Mouse (Mus musculus) kidney, embryonic 15.5 days (tissue): ENCODE measurements at regions not wholly inside any gene's neighbourhood (a gene's known extent, or its start where the extent isn't known, plus 50 kb on each side); places are given as distances from the start of the nearest gene placed in this dataset.

ENCODE experiments used
- ATAC-seq: fragments of 200-750 bp; cut with Nextera tagmentation; replicated peaks from 2 replicates; pipeline ENCODE4 v1.8.0; 2017; ENCODE audit warnings: moderate TSS enrichment; ENCODE audit not compliant: low FRiP score
- H3K27ac ChIP-seq: fragments of 300-500 bp; sonication (generic); 2 replicates; pipeline ENCODE4 v1.5.1; 2015; ENCODE audit warnings: mild to moderate bottlenecking, inconsistent platforms
- H3K27me3 ChIP-seq: fragments of 300-500 bp; sonication (generic); 2 replicates; pipeline ENCODE4 v1.6.1; 2015; ENCODE audit warnings: inconsistent platforms
- H3K36me3 ChIP-seq: fragments of 300-500 bp; sonication (generic); 2 replicates; pipeline ENCODE4 v1.6.1; 2015; ENCODE audit warnings: inconsistent platforms
- H3K4me1 ChIP-seq: fragments of 300-500 bp; sonication (generic); 2 replicates; pipeline ENCODE4 v1.6.1; 2015; ENCODE audit warnings: inconsistent platforms
- H3K4me2 ChIP-seq: fragments of 300-500 bp; sonication (generic); 2 replicates; pipeline ENCODE4 v1.6.1; 2015; ENCODE audit warnings: moderate library complexity, mild to moderate bottlenecking, inconsistent platforms
- H3K4me3 ChIP-seq: fragments of 300-500 bp; sonication (generic); replicated peaks from 2 replicates; pipeline ENCODE4 v1.5.1; 2015; ENCODE audit warnings: mild to moderate bottlenecking, inconsistent platforms
- H3K9ac ChIP-seq: fragments of 300-500 bp; sonication (generic); 2 replicates; pipeline ENCODE4 v1.6.1; 2015; ENCODE audit warnings: mild to moderate bottlenecking, inconsistent platforms
- H3K9me3 ChIP-seq: fragments of 300-500 bp; sonication (generic); replicated peaks from 2 replicates; pipeline ENCODE4 v1.6.1; 2016; ENCODE audit warnings: inconsistent platforms
- WGBS: fragments of 180-500 bp; shearing (Covaris S2); methylation state at CpG from one replicate; pipeline ENCODE4 v1.1.7; 2015; ENCODE audit warnings: mixed read lengths; 5-methylcytosine and 5-hydroxymethylcytosine counted together

DNA sequence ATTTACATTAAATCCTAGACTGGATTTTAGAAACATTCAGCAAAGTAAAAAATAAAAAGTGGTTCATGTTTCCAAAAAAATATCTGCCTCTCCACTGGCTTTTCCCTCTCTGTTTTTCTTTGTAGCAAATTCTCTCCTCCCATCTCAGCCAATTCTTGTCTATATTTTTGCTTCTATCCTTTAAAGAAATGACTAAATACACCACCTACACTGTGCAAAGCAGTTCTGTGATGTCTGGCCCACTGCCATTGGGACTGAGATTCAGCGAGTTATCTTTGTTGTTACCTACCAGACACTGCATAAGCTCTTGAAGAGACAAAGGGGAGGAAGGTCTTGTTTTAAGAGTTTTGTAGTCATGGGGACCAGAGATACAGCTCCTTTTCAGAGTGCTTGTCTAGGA, 835.8 kb upstream of the Klhl29 start:
- no peaks in the 10 kb centered on the region for H3K4me1 ChIP-seq
- H3K36me3 ChIP-seq, result no peaks in the 10 kb centered on the region
- no peaks in the 10 kb centered on the region for H3K27me3 ChIP-seq
- WGBS, result 84% methylated on average over 1 of the region's 1 CpGs
- H3K9me3 ChIP-seq, result no peaks in the 10 kb centered on the region
- no peak overlapping the region for H3K9ac ChIP-seq
- no peak overlapping the region for H3K27ac ChIP-seq
- H3K4me3 ChIP-seq, result no peak overlapping the region
- H3K4me2 ChIP-seq, result no peak overlapping the region
- no peak for ATAC-seq

DNA sequence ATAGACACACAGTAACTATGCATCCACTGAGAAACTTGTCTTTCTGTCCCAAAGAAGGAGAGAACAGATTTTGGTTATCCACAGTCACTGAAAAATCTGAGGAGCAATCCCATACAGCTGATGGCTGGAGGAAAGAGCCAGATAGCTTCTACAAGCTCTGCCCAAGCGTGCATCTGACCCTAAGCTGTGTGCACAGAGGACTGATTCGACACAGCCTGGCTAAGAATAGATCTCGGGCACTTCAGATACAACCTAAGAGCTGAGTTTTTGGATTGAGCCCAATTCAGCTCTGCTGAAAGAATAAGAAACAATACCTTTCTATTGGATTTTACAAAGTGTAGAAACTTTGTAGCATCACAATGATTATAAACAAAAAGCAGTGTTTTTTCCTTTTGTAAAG, 813.8 kb upstream of the Klhl29 start:
- H3K27ac ChIP-seq, result no peak overlapping the region
- H3K27me3 ChIP-seq, result no peaks in the 10 kb centered on the region
- H3K9ac ChIP-seq, result no peak overlapping the region
- 61% methylated on average over 3 of the region's 3 CpGs for WGBS
- H3K4me3 ChIP-seq, result no peak overlapping the region
- H3K36me3 ChIP-seq, result no peaks in the 10 kb centered on the region
- H3K4me1 ChIP-seq, result no peaks in the 10 kb centered on the region
- no peak overlapping the region for H3K4me2 ChIP-seq
- H3K9me3 ChIP-seq, result no peaks in the 10 kb centered on the region
- no peak for ATAC-seq

DNA sequence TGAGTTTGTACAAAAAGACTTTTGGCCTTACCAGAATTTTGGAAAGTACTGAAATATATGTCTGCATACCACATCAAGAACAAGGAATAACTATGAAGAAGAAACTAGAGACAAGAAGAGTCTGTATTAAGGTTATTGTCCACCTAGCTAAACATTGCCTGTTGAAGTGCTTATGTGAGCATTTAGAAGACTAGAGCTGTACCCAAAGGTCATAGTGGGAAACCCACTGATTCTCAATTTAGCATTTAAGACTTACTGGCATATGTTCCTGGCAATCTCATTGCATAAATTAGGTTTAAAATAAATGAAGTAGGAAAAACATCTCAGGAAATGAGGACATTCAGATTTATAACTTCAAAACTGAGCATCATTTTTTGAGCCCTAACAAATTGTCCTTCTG, 793.3 kb upstream of the Klhl29 start:
- no peaks in the 10 kb centered on the region for H3K27me3 ChIP-seq
- no peak overlapping the region for H3K4me2 ChIP-seq
- H3K9me3 ChIP-seq, result no peaks in the 10 kb centered on the region
- no peak overlapping the region for H3K4me3 ChIP-seq
- no peaks in the 10 kb centered on the region for H3K4me1 ChIP-seq
- no peak for ATAC-seq
- no peak overlapping the region for H3K9ac ChIP-seq
- H3K27ac ChIP-seq, result no peak overlapping the region
- no peaks in the 10 kb centered on the region for H3K36me3 ChIP-seq

DNA sequence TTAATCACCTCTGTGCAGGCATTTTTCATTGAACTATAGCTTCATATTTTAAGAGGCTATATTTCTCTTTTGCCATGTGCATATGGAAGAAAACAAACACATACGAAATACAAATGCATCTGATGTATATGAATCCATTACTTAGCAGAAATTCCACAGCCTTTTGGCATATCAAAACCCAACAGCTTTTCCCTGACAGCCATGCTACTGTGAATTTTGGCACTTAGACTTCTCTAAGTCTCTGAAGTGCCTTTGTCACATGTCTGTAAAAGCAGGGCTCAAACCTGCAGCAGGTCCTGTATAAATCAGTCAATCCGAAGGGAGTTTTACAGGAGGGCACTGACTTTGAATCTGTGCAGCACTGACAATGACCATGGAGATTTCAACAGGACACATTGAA, 778.8 kb upstream of the Klhl29 start:
- no peak overlapping the region for H3K9ac ChIP-seq
- H3K9me3 ChIP-seq, result no peaks in the 10 kb centered on the region
- H3K36me3 ChIP-seq, result no peaks in the 10 kb centered on the region
- WGBS, result 79% methylated on average over 2 of the region's 2 CpGs
- no peak for ATAC-seq
- H3K27ac ChIP-seq, result no peak overlapping the region
- H3K4me2 ChIP-seq, result no peak overlapping the region
- H3K27me3 ChIP-seq, result no peaks in the 10 kb centered on the region
- no peaks in the 10 kb centered on the region for H3K4me1 ChIP-seq
- H3K4me3 ChIP-seq, result no peak overlapping the region

DNA sequence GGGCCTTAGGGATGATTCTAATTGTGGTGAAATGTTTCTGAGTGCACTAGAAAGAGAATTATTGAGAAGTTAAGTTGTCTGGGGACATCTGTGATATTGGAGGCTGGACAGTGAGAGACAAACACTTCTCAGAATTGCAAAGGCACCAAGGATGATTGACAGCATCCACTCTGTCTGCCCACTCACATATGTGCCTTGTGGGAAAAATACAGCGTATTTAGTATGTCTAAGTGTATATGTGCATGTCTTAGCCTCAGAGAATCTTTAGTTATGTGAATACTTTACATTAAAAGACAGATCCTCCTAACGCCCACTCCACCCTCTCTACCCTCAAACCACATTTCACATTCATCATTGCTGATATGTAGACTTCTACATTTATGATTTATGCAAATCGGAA, 776.0 kb upstream of the Klhl29 start:
- no peaks in the 10 kb centered on the region for H3K36me3 ChIP-seq
- H3K27ac ChIP-seq, result no peak overlapping the region
- no peaks in the 10 kb centered on the region for H3K27me3 ChIP-seq
- whole genome bisulfite sequencing, result 90% methylated on average over 3 of the region's 3 CpGs
- no peak overlapping the region for H3K4me3 ChIP-seq
- H3K9ac ChIP-seq, result no peak overlapping the region
- no peaks in the 10 kb centered on the region for H3K4me1 ChIP-seq
- H3K4me2 ChIP-seq, result no peak overlapping the region
- no peaks in the 10 kb centered on the region for H3K9me3 ChIP-seq
- ATAC-seq, result no peak

DNA sequence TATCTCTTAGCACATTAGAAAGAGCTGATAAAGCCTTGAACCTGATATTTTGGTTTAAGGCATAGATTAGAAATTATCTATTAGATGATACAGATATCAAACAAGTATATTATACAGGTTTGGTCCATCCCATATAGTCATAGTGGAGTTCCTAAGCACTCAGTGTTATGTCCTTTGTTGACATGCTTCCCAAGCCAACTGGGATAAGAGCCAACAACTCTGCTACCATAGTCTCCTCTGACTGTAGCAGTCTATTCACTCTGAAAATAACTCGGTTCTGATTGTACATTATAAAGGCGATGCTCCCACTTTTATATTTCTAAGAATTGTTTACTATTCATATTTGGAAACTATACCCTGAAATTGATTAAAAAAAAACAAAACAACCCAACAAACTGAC, 757.0 kb upstream of the Klhl29 start:
- Histone ChIP-seq H3K4me2 (no peak overlapping the region), H3K4me3 (no peak overlapping the region), H3K4me1 (no peaks in the 10 kb centered on the region), H3K36me3 (no peaks in the 10 kb centered on the region), H3K9ac (no peak overlapping the region), H3K9me3 (no peaks in the 10 kb centered on the region), H3K27me3 (no peaks in the 10 kb centered on the region), H3K27ac (no peak overlapping the region)
- ATAC-seq, result no peak
- 88% methylated on average over 2 of the region's 2 CpGs for WGBS

DNA sequence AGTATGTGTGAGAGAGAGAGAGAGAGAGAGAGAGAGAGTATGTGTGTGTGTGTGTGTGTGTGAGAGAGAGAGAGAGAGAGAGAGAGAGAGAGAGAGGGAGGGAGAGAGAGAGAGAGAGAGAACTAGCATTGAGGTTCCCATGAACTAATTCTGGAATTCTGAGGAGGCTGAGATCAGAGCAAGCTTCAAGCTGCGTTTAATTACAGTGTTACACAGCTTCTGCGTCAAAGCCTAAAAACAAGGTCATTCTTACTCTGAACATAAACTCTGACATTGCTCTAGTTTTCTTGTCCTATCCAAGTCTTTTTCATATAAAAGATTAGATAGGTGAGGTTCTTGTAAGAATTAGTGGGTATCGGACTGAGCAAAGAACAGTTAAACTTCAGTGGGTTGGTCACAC, 744.1 kb upstream of the Klhl29 start:
- H3K4me2 ChIP-seq, result no peak overlapping the region
- no peaks in the 10 kb centered on the region for H3K4me1 ChIP-seq
- no peaks in the 10 kb centered on the region for H3K27me3 ChIP-seq
- H3K9ac ChIP-seq, result no peak overlapping the region
- H3K27ac ChIP-seq, result no peak overlapping the region
- H3K4me3 ChIP-seq, result no peak overlapping the region
- 88% methylated on average over 3 of the region's 3 CpGs for WGBS
- no peak for ATAC-seq
- H3K9me3 ChIP-seq, result no peaks in the 10 kb centered on the region
- no peaks in the 10 kb centered on the region for H3K36me3 ChIP-seq

DNA sequence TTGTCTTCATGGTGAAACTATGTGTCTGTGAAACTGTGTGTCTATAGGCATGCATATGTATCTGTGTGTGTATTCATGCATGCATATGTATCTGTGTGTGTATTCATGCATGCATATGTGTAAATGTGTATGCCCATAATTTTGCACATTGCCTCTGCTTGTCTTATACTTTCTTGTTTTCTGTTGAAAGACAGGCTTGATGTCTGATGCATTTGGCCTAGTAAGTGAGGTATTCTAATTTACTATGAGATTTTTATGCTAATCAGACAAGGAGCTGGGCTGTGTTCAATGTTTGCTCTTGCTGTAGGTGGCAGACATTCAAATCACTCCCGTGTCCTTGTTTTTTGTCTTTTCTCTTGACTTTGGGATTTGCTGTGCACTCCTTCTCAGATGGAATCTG, 739.8 kb upstream of the Klhl29 start:
- H3K27ac ChIP-seq, result no peak overlapping the region
- no peak for ATAC-seq
- H3K4me3 ChIP-seq, result no peak overlapping the region
- no peak overlapping the region for H3K4me2 ChIP-seq
- no peaks in the 10 kb centered on the region for H3K27me3 ChIP-seq
- no peak overlapping the region for H3K9ac ChIP-seq
- no peaks in the 10 kb centered on the region for H3K4me1 ChIP-seq
- no peaks in the 10 kb centered on the region for H3K9me3 ChIP-seq
- no peaks in the 10 kb centered on the region for H3K36me3 ChIP-seq
- 88% methylated on average over 1 of the region's 1 CpGs for WGBS

DNA sequence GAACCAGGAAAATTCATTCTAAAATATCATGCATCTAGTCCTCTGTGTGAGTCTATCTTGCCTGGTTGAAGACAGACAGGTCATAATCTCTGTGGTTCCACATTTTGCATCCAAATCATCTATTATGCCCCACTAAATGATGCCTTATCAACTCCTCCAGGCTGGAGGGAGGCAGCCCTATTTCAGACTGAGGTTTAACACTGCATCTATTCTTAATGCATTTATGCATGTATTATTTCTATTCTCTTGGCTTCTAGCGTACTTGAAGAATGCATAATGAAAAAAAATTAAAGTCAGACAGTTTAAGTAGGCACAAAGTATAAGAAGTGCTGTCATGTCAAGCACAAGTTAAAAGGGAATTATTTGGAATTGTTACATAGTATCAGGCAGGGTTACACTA, 721.8 kb upstream of the Klhl29 start:
- ATAC-seq, result no peak
- Histone ChIP-seq H3K36me3 (no peaks in the 10 kb centered on the region), H3K4me2 (no peak overlapping the region), H3K9me3 (no peaks in the 10 kb centered on the region), H3K4me1 (no peaks in the 10 kb centered on the region), H3K27me3 (no peaks in the 10 kb centered on the region), H3K4me3 (no peak overlapping the region), H3K27ac (no peak overlapping the region), H3K9ac (no peak overlapping the region)
- WGBS, result 76% methylated on average over 1 of the region's 1 CpGs

DNA sequence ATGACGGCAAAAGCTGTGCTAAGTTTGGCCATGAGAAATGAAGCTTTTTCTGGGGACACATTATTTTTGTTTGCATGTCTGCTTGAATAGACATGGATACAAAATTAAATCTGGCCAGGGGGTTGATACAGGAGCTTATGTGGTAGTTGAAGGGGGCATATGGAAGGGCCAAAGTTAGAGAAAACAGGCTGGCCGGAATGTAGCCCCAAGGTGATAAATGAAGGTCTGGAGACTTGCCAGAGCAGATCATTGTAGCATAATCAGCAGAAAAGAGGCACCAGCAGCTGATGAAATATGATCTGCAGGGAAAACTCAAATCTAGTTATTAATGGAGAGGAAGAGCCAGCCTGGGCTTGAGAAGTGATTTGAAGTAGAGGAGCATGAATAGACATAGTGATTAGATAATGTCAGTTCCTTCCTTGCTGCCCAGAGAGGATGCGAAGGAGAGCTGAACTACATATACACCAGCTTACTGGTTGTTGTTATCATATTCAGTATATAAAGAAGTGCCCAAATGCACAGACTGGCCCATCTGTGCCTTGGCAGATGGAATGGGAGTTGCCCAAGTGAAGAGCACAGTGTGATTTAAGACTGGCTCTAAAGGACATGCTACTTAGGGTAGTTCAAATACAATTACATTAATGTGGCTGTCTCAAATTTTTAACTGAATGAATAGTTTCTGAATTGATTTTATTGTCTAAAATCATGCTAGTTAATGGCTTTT, 712.3 kb upstream of the Klhl29 start:
- Histone ChIP-seq H3K4me3 (no peak overlapping the region), H3K4me2 (no peak overlapping the region), H3K4me1 (0 out of 2 replicates have a peak, but pooled peaks cover 3% of the 10 kb centered on the region), H3K9ac (no peak overlapping the region), H3K27me3 (no peaks in the 10 kb centered on the region), H3K9me3 (no peaks in the 10 kb centered on the region), H3K27ac (no peak overlapping the region), H3K36me3 (no peaks in the 10 kb centered on the region)
- WGBS, result 42% methylated on average over 3 of the region's 3 CpGs
- ATAC-seq, result no peak

DNA sequence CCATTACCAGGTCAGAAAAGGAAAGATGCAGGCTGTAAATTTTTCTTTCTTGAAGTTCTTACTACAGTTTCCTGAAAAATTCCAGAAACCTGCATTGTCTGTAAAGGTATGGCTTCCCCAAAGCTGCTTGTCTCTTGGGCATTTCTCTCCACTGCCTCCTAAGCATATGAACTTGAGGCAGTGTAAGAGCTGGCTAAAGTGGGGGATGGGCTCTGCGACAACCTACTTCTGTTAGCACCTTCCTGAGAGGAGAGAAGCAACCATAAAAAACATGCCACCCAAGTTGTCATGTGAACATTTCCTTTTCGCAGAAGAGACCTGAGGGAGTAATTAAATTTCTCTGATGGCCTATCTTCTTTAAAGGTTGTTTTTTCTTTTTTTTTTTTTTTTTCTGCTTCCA, 711.6 kb upstream of the Klhl29 start:
- Histone ChIP-seq H3K9me3 (no peaks in the 10 kb centered on the region), H3K4me3 (no peak overlapping the region), H3K9ac (no peak overlapping the region), H3K4me1 (0 out of 2 replicates have a peak, but pooled peaks cover 3% of the 10 kb centered on the region), H3K36me3 (no peaks in the 10 kb centered on the region), H3K27ac (no peak overlapping the region), H3K4me2 (no peak overlapping the region), H3K27me3 (no peaks in the 10 kb centered on the region)
- 17% methylated on average over 2 of the region's 2 CpGs for WGBS
- 0 out of 2 replicates have a peak, but pooled peaks have one; percentile 56 for ATAC-seq

DNA sequence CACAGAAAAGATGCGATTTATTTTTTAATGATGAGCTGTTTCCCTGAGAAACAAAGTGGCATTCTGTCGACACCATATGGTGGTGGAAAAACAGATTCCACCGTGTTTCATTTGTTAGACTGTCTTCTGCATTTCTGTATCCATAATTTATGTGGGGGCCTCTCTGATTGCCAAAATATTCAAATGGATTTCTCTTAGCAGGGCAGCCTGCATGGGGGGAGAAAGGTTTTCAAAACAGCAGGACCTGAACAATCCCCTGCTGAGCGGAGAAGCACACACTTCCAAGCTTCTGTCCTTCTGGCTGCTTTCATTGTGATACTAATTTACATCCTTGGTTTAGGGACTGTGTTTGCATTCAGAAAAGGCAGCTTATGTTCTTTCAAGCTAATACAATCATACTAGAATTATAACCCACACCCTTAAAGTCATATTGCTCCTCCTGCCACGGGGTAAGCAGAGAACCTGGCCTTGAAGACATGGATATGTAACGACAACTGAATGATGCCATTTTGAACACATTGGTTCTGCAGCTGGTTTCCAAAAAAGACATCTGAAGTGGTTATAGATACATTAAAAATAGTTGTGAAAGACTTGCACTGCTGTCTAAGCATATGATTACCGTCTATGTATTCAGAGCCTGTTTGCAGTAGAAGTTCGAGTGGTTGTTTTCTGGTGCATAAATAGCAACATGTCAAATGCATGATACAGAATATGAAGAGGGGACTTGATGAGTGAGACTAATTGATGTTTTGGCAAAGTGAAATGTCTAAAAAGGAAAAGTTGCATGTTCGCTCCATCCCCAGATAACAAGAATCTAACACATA, 671.6 kb upstream of the Klhl29 start:
- ATAC-seq, result no peak
- Histone ChIP-seq H3K4me2 (no peak overlapping the region), H3K9ac (no peak overlapping the region), H3K4me1 (no peaks in the 10 kb centered on the region), H3K36me3 (no peaks in the 10 kb centered on the region), H3K9me3 (no peaks in the 10 kb centered on the region), H3K27me3 (no peaks in the 10 kb centered on the region), H3K27ac (no peak overlapping the region), H3K4me3 (no peak overlapping the region)
- WGBS, result 74% methylated on average over 9 of the region's 9 CpGs
